Mouse (Mus musculus): Measurements from ENCODE around the gene Nfyb. TPM values are rescaled to one million over a fixed set of nuclear protein-coding genes. Genes with fewer than 3 reads are reported as not detected.

Gene Nfyb
- polyA plus RNA-seq, 1 experiment from 2014 or later = 26.6 TPM

GRCm38 (mm10) chr10:82745301-82745700 lies 18.6 kb downstream of the Nfyb start:
- Histone ChIP-seq H3K27me3 (ENCODE audit: insufficient read depth, low read length) (no peaks in the 10 kb centered on the region), H3K9ac (replicated peaks) (no peak overlapping the region), H3K27ac (ENCODE audit: low read depth) (no peak overlapping the region), H3K4me3 (ENCODE audit: low read depth, low read length) (no peak overlapping the region), H3K4me2 (ENCODE audit: low read depth, low read length) (no peak overlapping the region), H3K4me1 (ENCODE audit: insufficient read depth) (no peaks in the 10 kb centered on the region), H3K9me3 (ENCODE audit: low read length) (no peaks in the 10 kb centered on the region), H3K36me3 (replicated peaks; ENCODE audit: insufficient read depth, low read length) (peaks cover 52% of the 10 kb centered on the region)
- ATAC-seq (no peak), DNase-seq (no peak)
- 91% methylated on average over 5 of the region's 5 CpGs for WGBS (ENCODE audit: insufficient replicate concordance)
- TF ChIP-seq EP300 (IDR thresholded peaks at IDR 0.05; ENCODE audit: low read depth) = no peak
- TF ChIP-seq CTCF (IDR thresholded peaks at IDR 0.05; ENCODE audit: low read depth) = no peak

DNA sequence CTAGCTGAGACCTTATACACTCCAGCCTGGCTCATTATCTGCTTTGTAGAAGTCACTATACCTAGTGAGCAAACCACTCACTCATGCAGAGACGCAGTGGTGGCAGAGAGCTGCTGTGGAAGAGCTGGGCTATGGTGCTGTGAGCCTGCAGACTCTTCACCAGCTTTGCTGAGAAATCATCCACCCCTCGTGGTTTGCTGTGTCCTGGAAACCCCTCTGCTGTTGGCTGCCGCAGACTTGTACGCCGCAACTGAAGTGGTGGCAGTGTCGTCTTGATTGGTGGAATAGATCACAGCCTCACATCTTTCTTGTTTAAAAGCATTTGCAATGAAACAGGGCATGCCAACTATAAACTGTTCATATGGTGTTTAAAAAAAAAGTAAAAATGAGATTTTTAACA lies 19.6 kb downstream of the Nfyb start:
- Histone ChIP-seq H3K27ac (ENCODE audit: low read depth) (no peak overlapping the region), H3K4me3 (ENCODE audit: low read depth, low read length) (no peak overlapping the region), H3K36me3 (replicated peaks; ENCODE audit: insufficient read depth, low read length) (peaks cover 53% of the 10 kb centered on the region), H3K4me2 (ENCODE audit: low read depth, low read length) (no peak overlapping the region), H3K9ac (replicated peaks) (no peak overlapping the region), H3K9me3 (ENCODE audit: low read length) (no peaks in the 10 kb centered on the region), H3K27me3 (ENCODE audit: insufficient read depth, low read length) (no peaks in the 10 kb centered on the region), H3K4me1 (ENCODE audit: insufficient read depth) (no peaks in the 10 kb centered on the region)
- TF ChIP-seq EP300 (IDR thresholded peaks at IDR 0.05; ENCODE audit: low read depth) = no peak
- no peak for TF ChIP-seq CTCF (IDR thresholded peaks at IDR 0.05; ENCODE audit: low read depth)
- 83% methylated on average over 6 of the region's 6 CpGs for WGBS (ENCODE audit: insufficient replicate concordance)
- no peak for ATAC-seq
- no peak for DNase-seq

DNA sequence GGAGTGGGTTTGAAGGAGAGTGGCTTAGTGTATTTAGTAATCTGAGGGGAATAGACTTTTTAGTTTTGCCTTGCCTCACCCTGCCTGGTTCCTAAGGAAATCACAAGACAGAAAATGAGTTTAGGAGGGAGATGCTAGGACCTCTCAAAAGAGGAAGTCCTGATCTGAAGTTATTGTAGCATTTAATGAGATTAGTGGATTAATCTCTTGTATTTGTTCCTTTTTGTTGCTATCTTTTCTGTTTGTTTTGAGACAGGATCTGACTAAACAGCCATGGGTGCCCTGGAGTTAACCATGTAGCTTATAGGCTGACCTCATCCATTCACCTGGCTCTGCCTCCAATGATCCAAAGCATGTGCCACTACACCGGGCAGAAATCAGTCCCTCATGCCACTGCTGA lies 21.4 kb downstream of the Nfyb start:
- Histone ChIP-seq H3K4me2 (ENCODE audit: low read depth, low read length) (no peak overlapping the region), H3K36me3 (replicated peaks; ENCODE audit: insufficient read depth, low read length) (peaks cover 48% of the 10 kb centered on the region), H3K4me1 (ENCODE audit: insufficient read depth) (no peaks in the 10 kb centered on the region), H3K27me3 (ENCODE audit: insufficient read depth, low read length) (no peaks in the 10 kb centered on the region), H3K9ac (replicated peaks) (no peak overlapping the region), H3K4me3 (ENCODE audit: low read depth, low read length) (no peak overlapping the region), H3K9me3 (ENCODE audit: low read length) (no peaks in the 10 kb centered on the region), H3K27ac (ENCODE audit: low read depth) (peak overlapping the region; percentile 46; the same call in 1 of the 2 replicates)
- DNase-seq (no peak), ATAC-seq (peak; percentile 45; the same call in 1 of the 2 replicates)
- WGBS (ENCODE audit: insufficient replicate concordance) = 77% methylated on average over 1 of the region's 1 CpGs
- TF ChIP-seq EP300 (IDR thresholded peaks at IDR 0.05; ENCODE audit: low read depth) (no peak), CTCF (IDR thresholded peaks at IDR 0.05; ENCODE audit: low read depth) (no peak)

DNA sequence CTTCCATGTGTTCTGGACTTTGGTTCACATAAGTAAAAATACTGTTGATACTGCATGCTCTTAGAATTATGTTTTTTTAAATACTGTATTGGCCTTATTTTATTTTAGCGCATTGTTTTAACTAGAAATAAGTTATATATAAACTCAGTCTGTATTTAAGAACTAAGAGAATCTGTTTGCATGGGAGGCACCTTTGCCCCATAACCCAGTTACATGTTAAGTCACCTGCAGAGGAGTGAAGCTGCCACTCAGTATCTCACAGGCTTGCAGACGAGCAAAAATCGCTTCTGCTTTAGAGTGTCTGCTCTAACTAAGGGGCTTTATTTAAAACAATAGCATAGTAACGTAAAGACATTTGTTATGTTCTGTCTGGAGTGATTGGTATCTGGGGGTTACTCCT lies 22.1 kb downstream of the Nfyb start:
- Histone ChIP-seq H3K27me3 (ENCODE audit: insufficient read depth, low read length) (no peaks in the 10 kb centered on the region), H3K9me3 (ENCODE audit: low read length) (no peaks in the 10 kb centered on the region), H3K36me3 (replicated peaks; ENCODE audit: insufficient read depth, low read length) (peaks cover 43% of the 10 kb centered on the region), H3K4me3 (ENCODE audit: low read depth, low read length) (no peak overlapping the region), H3K9ac (replicated peaks) (no peak overlapping the region), H3K4me2 (ENCODE audit: low read depth, low read length) (no peak overlapping the region), H3K4me1 (ENCODE audit: insufficient read depth) (no peaks in the 10 kb centered on the region), H3K27ac (ENCODE audit: low read depth) (peak overlapping the region; percentile 46)
- TF ChIP-seq CTCF (IDR thresholded peaks at IDR 0.05; ENCODE audit: low read depth) (no peak), EP300 (IDR thresholded peaks at IDR 0.05; ENCODE audit: low read depth) (no peak)
- ATAC-seq = peak; percentile 43; the same call in 1 of the 2 replicates
- no peak for DNase-seq
- WGBS (ENCODE audit: insufficient replicate concordance) = 70% methylated on average over 4 of the region's 4 CpGs

- H3K4me2 ChIP-seq (ENCODE audit: low read depth, low read length) = no peak overlapping the region
- peak overlapping the region; percentile 46 for H3K27ac ChIP-seq (ENCODE audit: low read depth)
- no peak for ATAC-seq
- TF ChIP-seq CTCF (IDR thresholded peaks at IDR 0.05; ENCODE audit: low read depth) = no peak
- TF ChIP-seq EP300 (IDR thresholded peaks at IDR 0.05; ENCODE audit: low read depth) = no peak
- peaks cover 38% of the 10 kb centered on the region for H3K36me3 ChIP-seq (replicated peaks; ENCODE audit: insufficient read depth, low read length)
- 77% methylated on average over 8 of the region's 8 CpGs for whole genome bisulfite sequencing (ENCODE audit: insufficient replicate concordance)
- no peak overlapping the region for H3K9ac ChIP-seq (replicated peaks)
- H3K27me3 ChIP-seq (ENCODE audit: insufficient read depth, low read length) = no peaks in the 10 kb centered on the region
- no peak overlapping the region for H3K4me3 ChIP-seq (ENCODE audit: low read depth, low read length)
- H3K9me3 ChIP-seq (ENCODE audit: low read length) = no peaks in the 10 kb centered on the region
- DNase-seq = no peak
- H3K4me1 ChIP-seq (ENCODE audit: insufficient read depth) = no peaks in the 10 kb centered on the region
Observed at GRCm38 (mm10) chr10:82741354-82741753, 22.6 kb downstream of the Nfyb start.

- ATAC-seq (peak; percentile 73), DNase-seq (peak; percentile 51)
- Histone ChIP-seq H3K27ac (ENCODE audit: low read depth) (peak overlapping the region; percentile 74), H3K4me1 (ENCODE audit: insufficient read depth) (peaks cover 31% of the 10 kb centered on the region), H3K4me3 (ENCODE audit: low read depth, low read length) (peak overlapping the region; percentile 99), H3K27me3 (ENCODE audit: insufficient read depth, low read length) (no peaks in the 10 kb centered on the region), H3K4me2 (ENCODE audit: low read depth, low read length) (peak overlapping the region; percentile 99), H3K9ac (replicated peaks) (peak overlapping the region; percentile 79), H3K9me3 (ENCODE audit: low read length) (no peaks in the 10 kb centered on the region), H3K36me3 (replicated peaks; ENCODE audit: insufficient read depth, low read length) (peaks cover 15% of the 10 kb centered on the region; the same call in 1 of the 2 replicates)
- TF ChIP-seq CTCF (IDR thresholded peaks at IDR 0.05; ENCODE audit: low read depth) (no peak), EP300 (IDR thresholded peaks at IDR 0.05; ENCODE audit: low read depth) (no peak)
- WGBS (ENCODE audit: insufficient replicate concordance) = under 1% methylated on average over 56 of the region's 59 CpGs
Observed at GRCm38 (mm10) chr10:82699296-82699941, 64.5 kb downstream of the Nfyb start.

All from liver, postnatal 0 days (tissue).